Mouse (Mus musculus) MEL (cell line): Measurements from ENCODE around the gene Cpa4. TPM values are rescaled to one million over a fixed set of nuclear protein-coding genes. Genes with fewer than 3 reads are reported as not detected.

ENCODE experiments used
- DNase-seq: peaks from one replicate; pipeline ENCODE4 v3.0.0; 2011; ENCODE audit warnings: low read depth, low spot score
- H3K27ac ChIP-seq: 2 replicates; pipeline ENCODE4 v1.5.1; 2012; ENCODE audit warnings: low read depth, mild to moderate bottlenecking, control low read depth, low read length, moderate library complexity; ENCODE audit not compliant: control insufficient read depth
- H3K27me3 ChIP-seq, 2 experiments: fragments of 150-350 bp in 1 of 2; sonication (generic) in 1 of 2; 2 replicates each; pipeline ENCODE4 v1.6.1; 2012; ENCODE audit warnings: low read length in 2 of 2, mild to moderate bottlenecking in 2 of 2, improper control_type of control experiment in 1 of 2, moderate library complexity in 1 of 2; ENCODE audit not compliant: insufficient read depth in 2 of 2, control insufficient read depth in 1 of 2
- H3K36me3 ChIP-seq, 2 experiments: 2 replicates each; pipeline ENCODE4 v1.6.1; 2012 to 2014; ENCODE audit warnings: low read length in 2 of 2, improper control_type of control experiment in 1 of 2, inconsistent platforms in 1 of 2, mild to moderate bottlenecking in 1 of 2; ENCODE audit not compliant: insufficient read depth in 2 of 2, control insufficient read depth in 1 of 2
- H3K4me1 ChIP-seq, 2 experiments: fragments of 150-350 bp in 1 of 2; sonication (generic) in 1 of 2; 2 replicates each; pipeline ENCODE4 v1.6.1; 2012; ENCODE audit warnings: low read length in 2 of 2, improper control_type of control experiment in 1 of 2, mild to moderate bottlenecking in 1 of 2; ENCODE audit not compliant: insufficient read depth in 2 of 2, control insufficient read depth in 1 of 2
- H3K4me3 ChIP-seq, 2 experiments: fragments of 150-350 bp in 1 of 2; sonication (generic) in 1 of 2; 2 replicates each; pipeline ENCODE4 v1.5.1; 2012; ENCODE audit warnings: low read depth in 2 of 2, low read length in 2 of 2, mild to moderate bottlenecking in 2 of 2, moderate library complexity in 2 of 2, control low read depth in 1 of 2, improper control_type of control experiment in 1 of 2; ENCODE audit not compliant: control insufficient read depth in 1 of 2, insufficient read depth in 1 of 2
- H3K79me2 ChIP-seq: 2 replicates; pipeline ENCODE4 v1.6.1; 2012; ENCODE audit warnings: mild to moderate bottlenecking, low read length, moderate library complexity; ENCODE audit not compliant: control insufficient read depth, poor library complexity, insufficient read depth
- H3K9ac ChIP-seq: 2 replicates; pipeline ENCODE4 v1.6.1; 2012; ENCODE audit warnings: low read depth, mild to moderate bottlenecking, control low read depth, low read length, moderate library complexity; ENCODE audit not compliant: control insufficient read depth, poor library complexity, severe bottlenecking
- H3K9me3 ChIP-seq: fragments of 150-350 bp; sonication (generic); replicated peaks from 2 replicates; pipeline ENCODE4 v1.6.1; 2012; ENCODE audit warnings: mild to moderate bottlenecking, low read length, improper control_type of control experiment, moderate library complexity; ENCODE audit not compliant: insufficient read depth
- BHLHE40 ChIP-seq: IDR thresholded peaks from 2 replicates; pipeline ENCODE4 v1.6.1; 2012; ENCODE audit warnings: low read depth, mild to moderate bottlenecking, inconsistent platforms, low read length, improper control_type of control experiment, borderline replicate concordance
- CHD1 ChIP-seq: IDR thresholded peaks from 2 replicates; pipeline ENCODE4 v1.6.1; 2012; ENCODE audit warnings: low read depth, mild to moderate bottlenecking, inconsistent platforms, low read length, improper control_type of control experiment
- CHD2 ChIP-seq: IDR thresholded peaks from 2 replicates; pipeline ENCODE4 v1.6.1; 2011; ENCODE audit warnings: low read length, improper control_type of control experiment
- CTCF ChIP-seq, 3 experiments: IDR thresholded peaks in 2 of 3; conservative IDR thresholded peaks in 1 of 3; 2 replicates each; pipeline ENCODE4 v1.5.1; 2011 to 2012; ENCODE audit warnings: low read length in 3 of 3, low read depth in 2 of 3, mild to moderate bottlenecking in 2 of 3, improper control_type of control experiment in 1 of 3, inconsistent platforms in 1 of 3, mixed read lengths in 1 of 3, moderate library complexity in 1 of 3; ENCODE audit not compliant: control insufficient read depth in 1 of 3, insufficient read depth in 1 of 3, poor library complexity in 1 of 3, severe bottlenecking in 1 of 3
- E2F4 ChIP-seq: IDR thresholded peaks from 2 replicates; pipeline ENCODE4 v1.6.1; 2011; ENCODE audit warnings: low read depth, low read length, improper control_type of control experiment, borderline replicate concordance
- EP300 ChIP-seq, 2 experiments: IDR thresholded peaks; 2 replicates each; pipeline ENCODE4 v1.6.1; 2011; ENCODE audit warnings: improper control_type of control experiment in 2 of 2, low read length in 2 of 2, low read depth in 1 of 2, mild to moderate bottlenecking in 1 of 2
- ETS1 ChIP-seq: IDR thresholded peaks from 2 replicates; pipeline ENCODE4 v1.6.1; 2012; ENCODE audit warnings: low read depth, mild to moderate bottlenecking, inconsistent platforms, low read length, improper control_type of control experiment, moderate library complexity
- HCFC1 ChIP-seq: IDR thresholded peaks from 2 replicates; pipeline ENCODE4 v1.6.1; 2012; ENCODE audit warnings: low read depth, mild to moderate bottlenecking, inconsistent platforms, low read length, improper control_type of control experiment, moderate library complexity
- MAFK ChIP-seq: IDR thresholded peaks from 2 replicates; pipeline ENCODE4 v1.6.1; 2011; ENCODE audit warnings: low read depth, mild to moderate bottlenecking, low read length, improper control_type of control experiment, borderline replicate concordance
- MAX ChIP-seq: IDR thresholded peaks from 2 replicates; pipeline ENCODE4 v1.6.1; 2011; ENCODE audit warnings: low read length, improper control_type of control experiment
- MAZ ChIP-seq: IDR thresholded peaks from 2 replicates; pipeline ENCODE4 v1.6.1; 2012; ENCODE audit warnings: low read depth, mild to moderate bottlenecking, inconsistent platforms, low read length, improper control_type of control experiment
- MEF2A ChIP-seq: IDR thresholded peaks from 2 replicates; pipeline ENCODE4 v1.6.1; 2014; ENCODE audit warnings: low read depth, mild to moderate bottlenecking, inconsistent platforms, low read length, improper control_type of control experiment; ENCODE audit not compliant: poor library complexity, insufficient replicate concordance, severe bottlenecking; ENCODE audit errors: extremely low read depth
- MXI1 ChIP-seq: IDR thresholded peaks from 2 replicates; pipeline ENCODE4 v1.6.1; 2011; ENCODE audit warnings: mild to moderate bottlenecking, low read depth, low read length, improper control_type of control experiment
- MYB ChIP-seq: IDR thresholded peaks from 2 replicates; pipeline ENCODE4 v1.6.1; 2011; ENCODE audit warnings: mild to moderate bottlenecking, low read depth, low read length, improper control_type of control experiment
- MYC ChIP-seq: IDR thresholded peaks from 2 replicates; pipeline ENCODE4 v1.6.1; 2011; ENCODE audit warnings: low read depth, mild to moderate bottlenecking, low read length, improper control_type of control experiment, moderate library complexity
- NELFE ChIP-seq: IDR thresholded peaks from 2 replicates; pipeline ENCODE4 v1.6.1; 2011; ENCODE audit warnings: low read depth, low read length, improper control_type of control experiment
- NRF1 ChIP-seq: IDR thresholded peaks from 2 replicates; pipeline ENCODE4 v1.6.1; 2014; ENCODE audit warnings: low read depth, mild to moderate bottlenecking, inconsistent platforms, low read length, improper control_type of control experiment, moderate library complexity; ENCODE audit not compliant: poor library complexity, insufficient read depth, severe bottlenecking
- POLR2AphosphoS5 ChIP-seq: IDR thresholded peaks from 2 replicates; pipeline ENCODE4 v1.6.1; 2012; ENCODE audit warnings: low read depth, borderline replicate concordance, mild to moderate bottlenecking, inconsistent platforms, low read length, moderate library complexity, mixed read lengths
- SIN3A ChIP-seq: IDR thresholded peaks from 2 replicates; pipeline ENCODE4 v1.6.1; 2012; ENCODE audit warnings: low read length, improper control_type of control experiment, inconsistent platforms
- SMC3 ChIP-seq: IDR thresholded peaks from 2 replicates; pipeline ENCODE4 v1.6.1; 2011; ENCODE audit warnings: low read depth, low read length, improper control_type of control experiment
- TAL1 ChIP-seq: IDR thresholded peaks from 2 replicates; pipeline ENCODE4 v1.6.1; 2012; ENCODE audit warnings: mild to moderate bottlenecking, inconsistent platforms, low read length, moderate library complexity, mixed read lengths
- TBP ChIP-seq: IDR thresholded peaks from 2 replicates; pipeline ENCODE4 v1.8.0; 2011; ENCODE audit warnings: low read depth, low read length, improper control_type of control experiment
- TCF12 ChIP-seq: IDR thresholded peaks from 2 replicates; pipeline ENCODE4 v1.6.1; 2014; ENCODE audit warnings: low read depth, mild to moderate bottlenecking, inconsistent platforms, low read length, improper control_type of control experiment, moderate library complexity
- USF2 ChIP-seq, 2 experiments: IDR thresholded peaks; 2 replicates each; pipeline ENCODE4 v1.6.1; 2011 to 2012; ENCODE audit warnings: improper control_type of control experiment in 2 of 2, low read length in 2 of 2, borderline replicate concordance in 1 of 2, inconsistent platforms in 1 of 2, low read depth in 1 of 2, mild to moderate bottlenecking in 1 of 2; ENCODE audit not compliant: insufficient read depth in 1 of 2
- ZKSCAN1 ChIP-seq: IDR thresholded peaks from 2 replicates; pipeline ENCODE4 v1.6.1; 2012; ENCODE audit warnings: low read depth, mild to moderate bottlenecking, inconsistent platforms, low read length, improper control_type of control experiment, moderate library complexity
- ZMIZ1 ChIP-seq: IDR thresholded peaks from 2 replicates; pipeline ENCODE4 v1.6.1; 2012; ENCODE audit warnings: low read depth, mild to moderate bottlenecking, inconsistent platforms, low read length, improper control_type of control experiment, moderate library complexity
- polyA plus RNA-seq, 2 experiments: library from polyadenylated mRNA; stranded (reverse) in 1 of 2; unstranded in 1 of 2; fragments of >175 nt in 1 of 2; fragments of >200 nt in 1 of 2; gene quantifications; 2 replicates each; pipeline versions ENCODE4 v1.2.1 to v1.2.4; 2012; ENCODE audit warnings: low replicate concordance in 2 of 2, low read depth in 1 of 2; ENCODE audit not compliant: insufficient read length in 2 of 2, insufficient read depth in 1 of 2, missing spikeins in 1 of 2
- total RNA-seq: library from RNA; depleted of rRNA; stranded (reverse); fragments of 300-350 nt; gene quantifications from 2 replicates; pipeline ENCODE4 v1.2.3, GENCODE M21; 2012

Cpa4 gene
- total and polyA plus RNA-seq, 3 experiments, result not detected

DNA sequence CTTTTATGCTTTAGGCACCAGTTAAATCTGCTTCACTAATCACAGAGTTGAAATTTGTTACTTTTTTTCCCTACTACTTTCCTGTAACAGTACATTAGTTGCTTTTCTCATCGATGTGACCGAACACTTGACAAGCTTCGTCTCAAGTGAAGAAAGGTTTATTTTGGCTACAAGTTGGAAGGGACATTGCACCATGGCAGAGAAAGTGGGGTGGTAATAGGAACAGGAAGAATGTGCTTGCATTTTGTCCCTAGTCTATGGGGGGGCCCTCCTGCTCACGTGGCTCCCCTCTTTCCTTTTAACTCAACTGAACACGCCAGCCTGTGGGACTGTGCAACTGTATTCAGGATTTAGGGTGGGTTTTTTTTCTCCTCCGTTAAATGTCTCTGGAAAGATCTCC, 15.5 kb upstream of the Cpa4 start:
- no peaks in the 10 kb centered on the region for H3K36me3 ChIP-seq
- H3K27me3 ChIP-seq, result peaks cover 4 to 11% of the 10 kb centered on the region in 2 experiments

DNA sequence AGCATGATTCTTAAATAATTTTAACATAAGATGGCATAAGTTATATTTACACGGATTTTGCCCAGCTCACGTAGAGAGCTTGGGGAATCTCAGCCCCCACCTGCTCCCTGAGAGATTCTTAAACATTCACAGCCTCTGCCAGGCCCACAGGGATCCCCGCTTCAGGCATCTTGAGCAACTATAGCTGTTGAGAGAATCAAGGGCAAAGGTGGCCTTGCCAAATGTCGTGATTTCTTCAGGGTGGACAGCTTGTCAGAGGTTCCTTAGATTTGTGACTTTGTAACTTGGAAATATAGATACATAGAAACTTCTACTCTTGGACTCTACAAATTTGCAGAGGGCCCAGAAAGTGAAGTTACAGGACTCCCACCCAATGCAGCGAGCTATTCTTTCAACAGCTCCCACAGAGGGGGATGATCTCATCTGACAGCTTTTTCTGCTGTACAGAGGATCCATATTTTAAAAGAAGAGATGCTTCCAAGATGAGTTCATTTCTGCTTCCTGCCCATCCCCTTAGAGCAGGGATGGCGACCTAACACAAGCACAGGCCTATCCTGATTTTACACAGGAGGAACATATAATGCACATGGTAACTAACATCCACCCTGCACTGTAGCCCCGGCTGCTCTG, 14.7 kb upstream of the Cpa4 start:
- H3K9me3 ChIP-seq, result no peaks in the 10 kb centered on the region
- TF ChIP-seq ZMIZ1 (no peak), MXI1 (no peak), SIN3A (no peak), CHD2 (no peak), MAFK (no peak), MAZ (no peak), HCFC1 (no peak), MAX (no peak), TBP (no peak), MEF2A (no peak), POLR2AphosphoS5 (no peak), CTCF (IDR thresholded peaks at IDR 0.05 in 2 of 3, conservative IDR thresholded peaks at IDR 0.05 in 1 of 3; ENCODE audit: control insufficient read depth in 1 of 3, insufficient read depth in 1 of 3, low read depth in 2 of 3, low read length in 3 of 3, poor library complexity in 1 of 3, severe bottlenecking in 1 of 3) (no peak), NRF1 (no peak), SMC3 (no peak), MYC (no peak), TAL1 (no peak), NELFE (no peak), CHD1 (no peak), ETS1 (no peak)
- no peak overlapping the region for H3K27ac ChIP-seq
- H3K27me3 ChIP-seq, result peaks cover 4 to 7% of the 10 kb centered on the region in 2 experiments
- no peak overlapping the region for H3K9ac ChIP-seq
- DNase-seq, result no peak
- no peaks in the 10 kb centered on the region for H3K36me3 ChIP-seq
- no peak overlapping the region for H3K4me3 ChIP-seq
- H3K79me2 ChIP-seq, result no peaks in the 10 kb centered on the region
- no peaks in the 10 kb centered on the region for H3K4me1 ChIP-seq

More for the DNA sequence above, 15.5 kb upstream of the Cpa4 start:
- Histone ChIP-seq H3K4me1 (no peaks in the 10 kb centered on the region), H3K79me2 (no peaks in the 10 kb centered on the region), H3K9ac (no peak overlapping the region), H3K4me3 (no peak overlapping the region), H3K9me3 (no peaks in the 10 kb centered on the region), H3K27ac (no peak overlapping the region)
- no peak for DNase-seq
- no peak for TF ChIP-seq TCF12
- TF ChIP-seq MAX, result no peak
- TF ChIP-seq MYB, result no peak
- TF ChIP-seq ZKSCAN1, result no peak
- TF ChIP-seq USF2 (IDR thresholded peaks at IDR 0.05; ENCODE audit: borderline replicate concordance in 1 of 2, insufficient read depth in 1 of 2, low read depth in 1 of 2, low read length in 2 of 2), result no peak
- TF ChIP-seq MYC, result no peak
- no peak for TF ChIP-seq SMC3
- no peak for TF ChIP-seq EP300 (IDR thresholded peaks at IDR 0.05; ENCODE audit: low read depth in 1 of 2, low read length in 2 of 2)
- TF ChIP-seq E2F4, result no peak
- no peak for TF ChIP-seq CHD1
- TF ChIP-seq ETS1, result no peak
- no peak for TF ChIP-seq BHLHE40
- TF ChIP-seq TAL1, result no peak
- TF ChIP-seq, all 39 proteins: peak for 0
